Comparison of ENCODE assay signal across 28 mouse cellular contexts in genomic region chr6:87412011-87412410, GRCm38 (mm10). TPM values are rescaled to one million over a fixed set of nuclear protein-coding genes. Genes with fewer than 3 reads are reported as not detected.
DNase-seq lines count a peak whose midpoint lies in the region; ATAC-seq and TF ChIP-seq lines count a peak whose summit lies in the region.
"Had no signal": no experiment of that assay in that cellular context is flagged by ENCODE, and none has a peak within 500 bp of the region (broad histone marks: within the 10 kb centered on the region; RNA-seq: fewer than 3 reads in every experiment).

No protein-coding gene starts in this region.

- peak; percentile 21 for DNase-seq in midbrain, embryonic 14.5 days
- DNase-seq in neural tube, embryonic 10.5 days (ENCODE audit: extremely low spot score, low spot score) = no peak
- DNase-seq in ZHBTc4 (ENCODE audit: low read depth, low spot score) = peak; percentile 40
- no peak for DNase-seq in retina, postnatal 1 day
- DNase-seq: adrenal gland, adult 2 months; adrenal gland, postnatal 14 days; cerebellum, adult 11-12 months; cerebellum, adult 8-10 months; gastrocnemius, postnatal 10 days; gastrocnemius, postnatal 36 days; heart, adult 2 months; heart, postnatal 14 days; heart, postnatal 4 days had no signal

- no peaks in the 10 kb centered on the region for H3K4me1 ChIP-seq in midbrain, embryonic 14.5 days (ENCODE audit: control insufficient read depth, insufficient read depth, low read length)
- H3K4me1 ChIP-seq in midbrain, embryonic 13.5 days (replicated peaks) = no peaks in the 10 kb centered on the region
- peaks cover 13% of the 10 kb centered on the region for H3K4me1 ChIP-seq in neural tube, embryonic 13.5 days (replicated peaks)
- no peaks in the 10 kb centered on the region for H3K4me1 ChIP-seq in intestine, postnatal 0 days (replicated peaks; ENCODE audit: control insufficient read depth, insufficient read depth, low read length)
- H3K4me1 ChIP-seq: forebrain, embryonic 13.5 days; heart, embryonic 13.5 days had no signal

- H3K9me3 ChIP-seq in midbrain, embryonic 14.5 days (ENCODE audit: control insufficient read depth, low read length) = no peaks in the 10 kb centered on the region
- no peaks in the 10 kb centered on the region for H3K9me3 ChIP-seq in midbrain, embryonic 13.5 days
- H3K9me3 ChIP-seq in neural tube, embryonic 13.5 days = no peaks in the 10 kb centered on the region
- H3K9me3 ChIP-seq in intestine, postnatal 0 days (ENCODE audit: control insufficient read depth) = no peaks in the 10 kb centered on the region
- H3K9me3 ChIP-seq: forebrain, embryonic 10.5 days; forebrain, embryonic 13.5 days; heart, embryonic 10.5 days; hindbrain, embryonic 13.5 days had no signal

- no peak overlapping the region for H3K27ac ChIP-seq in midbrain, embryonic 14.5 days (replicated peaks; ENCODE audit: low read depth, low read length)
- H3K27ac ChIP-seq in midbrain, embryonic 13.5 days = no peak overlapping the region
- H3K27ac ChIP-seq in neural tube, embryonic 13.5 days (replicated peaks) = no peak overlapping the region
- no peak overlapping the region for H3K27ac ChIP-seq in intestine, postnatal 0 days (ENCODE audit: low read depth, low read length)
- H3K27ac ChIP-seq: forebrain, embryonic 10.5 days; forebrain, embryonic 13.5 days; heart, adult 2 months; heart, embryonic 10.5 days; heart, embryonic 13.5 days; hindbrain, embryonic 13.5 days had no signal

- no peak overlapping the region for H3K4me2 ChIP-seq in midbrain, embryonic 14.5 days (ENCODE audit: low read length)
- no peak overlapping the region for H3K4me2 ChIP-seq in midbrain, embryonic 13.5 days (replicated peaks)
- no peak overlapping the region for H3K4me2 ChIP-seq in neural tube, embryonic 13.5 days
- no peak overlapping the region for H3K4me2 ChIP-seq in intestine, postnatal 0 days (replicated peaks; ENCODE audit: low read depth)
- H3K4me2 ChIP-seq: forebrain, embryonic 13.5 days; heart, embryonic 13.5 days; hindbrain, embryonic 13.5 days had no signal

- no peak for TF ChIP-seq CTCF in intestine, postnatal 0 days (IDR thresholded peaks at IDR 0.05; ENCODE audit: low read depth)

- no peak overlapping the region for H3K4me3 ChIP-seq in midbrain, embryonic 14.5 days (replicated peaks; ENCODE audit: low read depth, low read length)
- no peak overlapping the region for H3K4me3 ChIP-seq in midbrain, embryonic 13.5 days (replicated peaks)
- H3K4me3 ChIP-seq in neural tube, embryonic 13.5 days = no peak overlapping the region
- no peak overlapping the region for H3K4me3 ChIP-seq in intestine, postnatal 0 days (ENCODE audit: low read depth, low read length)
- H3K4me3 ChIP-seq: forebrain, embryonic 10.5 days; forebrain, embryonic 13.5 days; heart, adult 2 months; heart, embryonic 10.5 days; heart, embryonic 13.5 days; hindbrain, embryonic 13.5 days had no signal

- ATAC-seq in midbrain, embryonic 14.5 days (ENCODE audit: low FRiP score, low TSS enrichment) = no peak
- no peak for ATAC-seq in midbrain, embryonic 13.5 days
- ATAC-seq in neural tube, embryonic 13.5 days (ENCODE audit: low read depth) = peak; percentile 86
- ATAC-seq in intestine, postnatal 0 days = no peak
- ATAC-seq: CD4-positive, CD25-positive, alpha-beta regulatory T cell, adult 4 months; forebrain, embryonic 13.5 days; forebrain, embryonic 16.5 days had no signal

- WGBS in midbrain, embryonic 14.5 days = 21% methylated on average over 3 of the region's 3 CpGs
- 34% methylated on average over 3 of the region's 3 CpGs for WGBS in midbrain, embryonic 13.5 days
- WGBS in neural tube, embryonic 13.5 days = 15% methylated on average over 3 of the region's 3 CpGs
- WGBS in intestine, postnatal 0 days = 51% methylated on average over 3 of the region's 3 CpGs

- H3K36me3 ChIP-seq in midbrain, embryonic 14.5 days (ENCODE audit: control insufficient read depth, insufficient read depth, low read length) = no peaks in the 10 kb centered on the region
- no peaks in the 10 kb centered on the region for H3K36me3 ChIP-seq in midbrain, embryonic 13.5 days
- no peaks in the 10 kb centered on the region for H3K36me3 ChIP-seq in neural tube, embryonic 13.5 days
- no peaks in the 10 kb centered on the region for H3K36me3 ChIP-seq in intestine, postnatal 0 days (ENCODE audit: control insufficient read depth, insufficient read depth)
- H3K36me3 ChIP-seq: forebrain, embryonic 10.5 days; heart, embryonic 10.5 days; heart, embryonic 13.5 days; hindbrain, embryonic 13.5 days had no signal

- no peaks in the 10 kb centered on the region for H3K27me3 ChIP-seq in midbrain, embryonic 14.5 days (ENCODE audit: control insufficient read depth, insufficient read depth, low read length)
- no peaks in the 10 kb centered on the region for H3K27me3 ChIP-seq in midbrain, embryonic 13.5 days
- no peaks in the 10 kb centered on the region for H3K27me3 ChIP-seq in neural tube, embryonic 13.5 days
- no peaks in the 10 kb centered on the region for H3K27me3 ChIP-seq in intestine, postnatal 0 days (replicated peaks; ENCODE audit: control insufficient read depth, insufficient read depth, low read length)
- H3K27me3 ChIP-seq: forebrain, embryonic 13.5 days; hindbrain, embryonic 13.5 days had no signal

- H3K9ac ChIP-seq in midbrain, embryonic 14.5 days (replicated peaks; ENCODE audit: low read length) = no peak overlapping the region
- no peak overlapping the region for H3K9ac ChIP-seq in midbrain, embryonic 13.5 days (replicated peaks)
- H3K9ac ChIP-seq in neural tube, embryonic 13.5 days = no peak overlapping the region
- H3K9ac ChIP-seq in intestine, postnatal 0 days (ENCODE audit: low read depth, low read length) = no peak overlapping the region
- H3K9ac ChIP-seq: forebrain, embryonic 13.5 days; heart, embryonic 13.5 days; hindbrain, embryonic 13.5 days had no signal

RNA-seq across cellular contexts. Expression of gene Bmp10, which starts 16.8 kb away (rescaled TPM):
- not detected in 2 replicates for polyA plus RNA-seq in midbrain, embryonic 14.5 days (2014; fragmentation: Nextera tagmentation; extraction: Ambion mirVana)
- polyA plus RNA-seq in midbrain, embryonic 13.5 days (2015; fragmentation: Nextera tagmentation; extraction: Ambion mirVana) = not detected in 2 replicates
- polyA plus RNA-seq in neural tube, embryonic 13.5 days (2015; fragmentation: Nextera tagmentation; extraction: Ambion mirVana) = not detected in 2 replicates
- polyA plus RNA-seq in intestine, postnatal 0 days (2015; fragmentation: Nextera tagmentation; extraction: Ambion mirVana) = not detected in 2 replicates
- polyA plus RNA-seq: adrenal gland, adult 2 months; C2C12; CD4-positive, CD25-positive, alpha-beta regulatory T cell, adult 4 months; embryonic facial prominence, embryonic 11.5 days; embryonic facial prominence, embryonic 14.5 days; forebrain, embryonic 10.5 days; forebrain, embryonic 13.5 days; forebrain, embryonic 16.5 days; hindbrain, embryonic 13.5 days; intestine, embryonic 14.5 days had no signal

RNA-seq across cellular contexts. Expression of gene Gkn3, which starts 23.3 kb away (rescaled TPM):
- polyA plus RNA-seq in midbrain, embryonic 14.5 days (2014; fragmentation: Nextera tagmentation; extraction: Ambion mirVana) = 0.27 TPM in 1 of 2 replicates, not detected in the other
- 0.38 TPM in 1 of 2 replicates, not detected in the other for polyA plus RNA-seq in midbrain, embryonic 13.5 days (2015; fragmentation: Nextera tagmentation; extraction: Ambion mirVana)
- not detected in 2 replicates for polyA plus RNA-seq in neural tube, embryonic 13.5 days (2015; fragmentation: Nextera tagmentation; extraction: Ambion mirVana)
- 36.9 and 64.4 TPM in 2 replicates for polyA plus RNA-seq in intestine, postnatal 0 days (2015; fragmentation: Nextera tagmentation; extraction: Ambion mirVana)
- polyA plus RNA-seq: C2C12; CD4-positive, CD25-positive, alpha-beta regulatory T cell, adult 4 months; forebrain, embryonic 10.5 days; forebrain, embryonic 13.5 days; forebrain, embryonic 16.5 days had no signal

RNA-seq across cellular contexts. Expression of gene Gkn2, which starts 38.9 kb away (rescaled TPM):
- not detected in 2 replicates for polyA plus RNA-seq in midbrain, embryonic 14.5 days (2014; fragmentation: Nextera tagmentation; extraction: Ambion mirVana)
- polyA plus RNA-seq in midbrain, embryonic 13.5 days (2015; fragmentation: Nextera tagmentation; extraction: Ambion mirVana) = not detected in 2 replicates
- not detected in 2 replicates for polyA plus RNA-seq in neural tube, embryonic 13.5 days (2015; fragmentation: Nextera tagmentation; extraction: Ambion mirVana)
- 7.5 and 59.7 TPM in 2 replicates for polyA plus RNA-seq in intestine, postnatal 0 days (2015; fragmentation: Nextera tagmentation; extraction: Ambion mirVana)
- polyA plus RNA-seq: adrenal gland, adult 2 months; C2C12; CD4-positive, CD25-positive, alpha-beta regulatory T cell, adult 4 months; embryonic facial prominence, embryonic 11.5 days; embryonic facial prominence, embryonic 14.5 days; forebrain, embryonic 10.5 days; forebrain, embryonic 13.5 days; forebrain, embryonic 16.5 days; heart, adult 2 months; heart, embryonic 10.5 days; heart, embryonic 13.5 days; heart, embryonic 16.5 days; hindbrain, embryonic 13.5 days; intestine, embryonic 14.5 days had no signal

Comparison
In these comparisons a context has a peak if more than half of its experiments do, and no peak if none do; other contexts are left out.
1. DNase-seq: peak in midbrain, embryonic 14.5 days (single experiment) and ZHBTc4 (single experiment); none in neural tube, embryonic 10.5 days (single experiment) and retina, postnatal 1 day (single experiment).
2. RNA of gene Gkn3, which starts 23.3 kb away (polyA plus RNA-seq): 36.9 to 64.4 TPM in intestine, postnatal 0 days; 0.38 TPM in midbrain, embryonic 13.5 days, not detected in neural tube, embryonic 13.5 days and 0.27 TPM in midbrain, embryonic 14.5 days; every median in the first group is over 10 times any median in the second.